Comparison of ENCODE assay signal across 8 mouse cellular contexts in the genomic region with DNA sequence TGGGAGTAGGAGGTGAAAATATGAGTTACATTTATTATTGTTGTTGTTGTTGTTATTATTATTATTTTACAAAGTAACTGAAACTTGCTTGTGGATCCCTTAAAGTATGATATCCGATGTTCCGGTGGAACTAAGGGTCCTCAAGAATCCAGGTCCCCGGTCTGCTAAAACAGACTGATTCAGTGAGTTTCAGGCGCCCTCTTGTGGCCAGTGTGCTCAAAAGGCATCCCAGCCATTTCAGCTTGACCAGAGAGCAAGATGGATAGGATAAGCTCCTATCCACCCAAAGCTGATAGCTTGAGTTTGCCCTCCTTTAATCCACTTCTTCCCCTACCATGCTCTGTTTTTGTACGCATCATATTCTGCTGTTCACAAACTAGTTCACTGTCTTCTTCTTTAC. TPM values are rescaled to one million over a fixed set of nuclear protein-coding genes. Genes with fewer than 3 reads are reported as not detected.
DNase-seq lines count a peak whose midpoint lies in the region; ATAC-seq and TF ChIP-seq lines count a peak whose summit lies in the region.

No protein-coding gene starts in this region.

- TF ChIP-seq POLR2A in heart, adult 2 months (IDR thresholded peaks at IDR 0.05; ENCODE audit: insufficient read depth, low read depth, low read length), result no peak

- no peak overlapping the region for H3K4me3 ChIP-seq in heart, adult 2 months
- H3K4me3 ChIP-seq in heart, embryonic 12.5 days, result no peak overlapping the region
- H3K4me3 ChIP-seq in hindbrain, embryonic 13.5 days, result no peak overlapping the region

- no peak for ATAC-seq in heart, embryonic 12.5 days (ENCODE audit: insufficient number of reproducible peaks, low FRiP score)
- 0 out of 2 replicates have a peak, but pooled peaks have one; percentile 37 for ATAC-seq in hindbrain, embryonic 13.5 days (ENCODE audit: low FRiP score)

- H3K79me2 ChIP-seq in heart, adult 2 months (replicated peaks; ENCODE audit: control insufficient read depth, insufficient read depth, low read length), result no peaks in the 10 kb centered on the region

- H3K4me2 ChIP-seq in heart, embryonic 12.5 days, result no peak overlapping the region
- H3K4me2 ChIP-seq in hindbrain, embryonic 13.5 days, result no peak overlapping the region

- DNase-seq in heart, adult 2 months, result peak; percentile 53 to 76
- DNase-seq in adrenal gland, adult 18-20 months (ENCODE audit: low spot score in 2 of 2), result peak; percentile 69 to 72
- DNase-seq in embryo, embryonic 10.5 days (ENCODE audit: low spot score), result peak; percentile 96
- DNase-seq in left cerebral cortex, postnatal 10 days (ENCODE audit: extremely low spot score in 1 of 2, low spot score in 2 of 2), result peak; percentile 70 to 85
- peak; percentile 18 to 58 for DNase-seq in natural killer cell, adult 2 months (ENCODE audit: low spot score in 2 of 2)
- peak; percentile 50 for DNase-seq in telencephalon, adult 2 months (ENCODE audit: low read depth, low spot score)

- peak; percentile 98 for TF ChIP-seq CTCF in heart, adult 2 months (IDR thresholded peaks at IDR 0.05)

- H3K27ac ChIP-seq in heart, adult 2 months, result no peak overlapping the region
- no peak overlapping the region for H3K27ac ChIP-seq in heart, embryonic 12.5 days (ENCODE audit: poor library complexity, severe bottlenecking)
- no peak overlapping the region for H3K27ac ChIP-seq in hindbrain, embryonic 13.5 days

- 0 out of 2 replicates have a peak, but pooled peaks have one; percentile 73 for TF ChIP-seq EP300 in heart, adult 2 months (IDR thresholded peaks at IDR 0.05; ENCODE audit: insufficient read depth, low read depth, low read length)

- H3K27me3 ChIP-seq in heart, adult 2 months (ENCODE audit: control insufficient read depth, insufficient read depth, low read length), result no peaks in the 10 kb centered on the region
- H3K27me3 ChIP-seq in heart, embryonic 12.5 days (replicated peaks), result no peaks in the 10 kb centered on the region
- H3K27me3 ChIP-seq in hindbrain, embryonic 13.5 days, result peaks cover 27% of the 10 kb centered on the region

- H3K4me1 ChIP-seq in heart, adult 2 months (ENCODE audit: control insufficient read depth, insufficient read depth, low read length), result peaks cover 2% of the 10 kb centered on the region; the same call in 1 of the 2 replicates
- H3K4me1 ChIP-seq in heart, embryonic 12.5 days (replicated peaks), result no peaks in the 10 kb centered on the region
- H3K4me1 ChIP-seq in hindbrain, embryonic 13.5 days (replicated peaks), result 0 out of 2 replicates have a peak, but pooled peaks cover 2% of the 10 kb centered on the region

- no peak overlapping the region for H3K9ac ChIP-seq in heart, adult 2 months (ENCODE audit: low read depth, low read length)
- no peak overlapping the region for H3K9ac ChIP-seq in heart, embryonic 12.5 days
- no peak overlapping the region for H3K9ac ChIP-seq in hindbrain, embryonic 13.5 days

- no peaks in the 10 kb centered on the region for H3K36me3 ChIP-seq in heart, adult 2 months (ENCODE audit: control insufficient read depth, insufficient read depth, low read length)
- H3K36me3 ChIP-seq in heart, embryonic 12.5 days, result no peaks in the 10 kb centered on the region
- H3K36me3 ChIP-seq in hindbrain, embryonic 13.5 days, result no peaks in the 10 kb centered on the region

- WGBS in heart, adult 2 months, result 2% methylated on average over 5 of the region's 5 CpGs
- 10% methylated on average over 5 of the region's 5 CpGs for WGBS in heart, embryonic 12.5 days
- 6% methylated on average over 5 of the region's 5 CpGs for WGBS in hindbrain, embryonic 13.5 days

- peaks cover 6% of the 10 kb centered on the region; the same call in 1 of the 2 replicates for H3K9me3 ChIP-seq in heart, embryonic 12.5 days (replicated peaks)
- H3K9me3 ChIP-seq in hindbrain, embryonic 13.5 days, result no peaks in the 10 kb centered on the region

- intact Hi-C loops in heart, adult 2 months (cut with DNase I), result loop anchor here (1.0 to 2.0 kb wide), 2 partner anchors 366 to 384 kb away; no protein-coding TSS in a partner anchor
- intact Hi-C loops in left cerebral cortex, postnatal 10 days (cut with DNase I), result loop anchor here (2.0 kb wide), 2 partner anchors 364 to 384 kb away; no protein-coding TSS in a partner anchor

RNA-seq across cellular contexts. Expression of a gene that starts 35.0 kb away (rescaled TPM):
- total RNA-seq in heart, adult 2 months (2021), result under 1 TPM; 0.16 to 0.23 TPM
- 0.10 and 0.26 TPM in 2 replicates for polyA plus RNA-seq in heart, adult 2 months (2012; rRNA removed)
- 18.7 and 20.3 TPM in 2 replicates for polyA plus RNA-seq in heart, embryonic 12.5 days (2016; fragmentation: Nextera tagmentation; extraction: Ambion mirVana)
- total RNA-seq in adrenal gland, adult 18-20 months (2021), result 1 to 10 TPM; 1.7 to 2.0 TPM
- polyA plus RNA-seq in hindbrain, embryonic 13.5 days (2015; fragmentation: Nextera tagmentation; extraction: Ambion mirVana), result 4.6 and 5.8 TPM in 2 replicates
- 1 to 10 TPM; 1.0 to 1.9 TPM for total RNA-seq in left cerebral cortex, postnatal 10 days (2021)

Comparison
In these comparisons a context has a peak if more than half of its experiments do, and no peak if none do; other contexts are left out.
1. DNase-seq: peak in every context shown above with its lines; median percentile 96 in embryo, embryonic 10.5 days; 78 in left cerebral cortex, postnatal 10 days; 70 in adrenal gland, adult 18-20 months; 64 in heart, adult 2 months; 50 in telencephalon, adult 2 months; 38 in natural killer cell, adult 2 months.